Mouse (Mus musculus) cerebellum, adult 2 months (tissue): Measurements from ENCODE around the gene Atg5.

Source experiments
- CTCF ChIP-seq: fragments of 200-500 bp; IDR thresholded peaks from 2 replicates; pipeline ENCODE4 v1.5.1; 2011; ENCODE audit warnings: low read depth, mild to moderate bottlenecking, control low read depth, low read length, moderate library complexity, borderline replicate concordance; ENCODE audit not compliant: insufficient read depth
- POLR2A ChIP-seq: fragments of 200-500 bp; IDR thresholded peaks from 2 replicates; pipeline ENCODE4 v1.6.1; 2011; ENCODE audit warnings: low read length, control low read depth, borderline replicate concordance; ENCODE audit not compliant: insufficient read depth

- TF ChIP-seq POLR2A (no peak), CTCF (no peak)
Observed at GRCm38 (mm10) chr10:44327057-44327456, 58.9 kb downstream of the Atg5 start.
